Mouse (Mus musculus): ENCODE results near the gene Erg28. TPM values are rescaled to one million over a fixed set of nuclear protein-coding genes. Genes with fewer than 3 reads are reported as not detected.

Erg28 gene
- polyA plus RNA-seq, 1 experiment from 2014 or later: 94.5 TPM

- H3K27me3 ChIP-seq (ENCODE audit: control insufficient read depth, insufficient read depth, low read length): no peaks in the 10 kb centered on the region
- H3K4me1 ChIP-seq (ENCODE audit: control insufficient read depth, insufficient read depth, low read length): no peaks in the 10 kb centered on the region
- no peaks in the 10 kb centered on the region for H3K9me3 ChIP-seq (replicated peaks; ENCODE audit: control insufficient read depth, low read length)
- no peak overlapping the region for H3K27ac ChIP-seq (ENCODE audit: low read depth, low read length)
- ATAC-seq (replicated peaks; ENCODE audit: insufficient number of reproducible peaks, low FRiP score, low TSS enrichment): no peak
- H3K36me3 ChIP-seq (ENCODE audit: control insufficient read depth, insufficient read depth, low read length): no peaks in the 10 kb centered on the region
- no peak overlapping the region for H3K4me3 ChIP-seq (ENCODE audit: low read depth, low read length)
- 87% methylated on average over 5 of the region's 5 CpGs for WGBS (ENCODE audit: insufficient replicate concordance)
- no peak overlapping the region for H3K9ac ChIP-seq (ENCODE audit: low read depth, low read length)
- no peak overlapping the region for H3K4me2 ChIP-seq
Measured at GRCm38 (mm10) chr12:85779707-85780106, 44.6 kb downstream of the Erg28 start.

GRCm38 (mm10) chr12:85778962-85779361 lies 45.4 kb downstream of the Erg28 start:
- WGBS (ENCODE audit: insufficient replicate concordance): 61% methylated on average over 3 of the region's 3 CpGs

DNA sequence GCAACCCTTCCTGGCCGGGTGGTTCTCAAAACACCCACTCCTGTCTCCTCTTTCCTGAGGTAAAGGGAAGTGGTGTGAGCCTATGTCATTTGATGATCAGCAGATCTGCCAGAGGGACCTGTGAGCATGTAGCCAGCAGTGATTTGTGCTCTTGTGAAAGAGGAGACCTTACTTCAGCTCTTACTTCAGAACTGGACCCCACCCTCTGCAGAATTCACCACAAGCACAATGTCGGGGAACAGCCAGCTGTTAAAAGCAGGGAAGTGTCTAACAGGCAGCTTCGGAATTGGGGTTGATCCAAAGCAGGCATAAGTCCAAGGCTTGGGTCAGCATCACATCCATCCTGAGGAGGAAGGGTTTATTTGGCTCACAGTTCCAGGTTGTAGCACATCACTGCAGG lies 53.0 kb downstream of the Erg28 start:
- ATAC-seq (replicated peaks; ENCODE audit: insufficient number of reproducible peaks, low FRiP score, low TSS enrichment): no peak
- no peaks in the 10 kb centered on the region for H3K27me3 ChIP-seq (ENCODE audit: control insufficient read depth, insufficient read depth, low read length)
- H3K4me1 ChIP-seq (ENCODE audit: control insufficient read depth, insufficient read depth, low read length): no peaks in the 10 kb centered on the region; the same call in 1 of the 2 replicates
- no peak overlapping the region for H3K4me2 ChIP-seq
- H3K4me3 ChIP-seq (ENCODE audit: low read depth, low read length): no peak overlapping the region
- 68% methylated on average over 3 of the region's 3 CpGs for WGBS (ENCODE audit: insufficient replicate concordance)
- H3K9ac ChIP-seq (ENCODE audit: low read depth, low read length): no peak overlapping the region
- H3K36me3 ChIP-seq (ENCODE audit: control insufficient read depth, insufficient read depth, low read length): no peaks in the 10 kb centered on the region
- no peaks in the 10 kb centered on the region for H3K9me3 ChIP-seq (replicated peaks; ENCODE audit: control insufficient read depth, low read length)
- no peak overlapping the region for H3K27ac ChIP-seq (ENCODE audit: low read depth, low read length)

More at GRCm38 (mm10) chr12:85778962-85779361, 45.4 kb downstream of the Erg28 start:
- ATAC-seq (replicated peaks; ENCODE audit: insufficient number of reproducible peaks, low FRiP score, low TSS enrichment): no peak
- Histone ChIP-seq H3K9ac (ENCODE audit: low read depth, low read length) (no peak overlapping the region), H3K36me3 (ENCODE audit: control insufficient read depth, insufficient read depth, low read length) (no peaks in the 10 kb centered on the region), H3K4me1 (ENCODE audit: control insufficient read depth, insufficient read depth, low read length) (no peaks in the 10 kb centered on the region), H3K4me3 (ENCODE audit: low read depth, low read length) (no peak overlapping the region), H3K4me2 (no peak overlapping the region), H3K27me3 (ENCODE audit: control insufficient read depth, insufficient read depth, low read length) (no peaks in the 10 kb centered on the region), H3K9me3 (replicated peaks; ENCODE audit: control insufficient read depth, low read length) (no peaks in the 10 kb centered on the region), H3K27ac (ENCODE audit: low read depth, low read length) (no peak overlapping the region)

GRCm38 (mm10) chr12:85767750-85768149 lies 56.6 kb downstream of the Erg28 start:
- H3K4me2 ChIP-seq: no peak overlapping the region
- no peaks in the 10 kb centered on the region for H3K9me3 ChIP-seq (replicated peaks; ENCODE audit: control insufficient read depth, low read length)
- ATAC-seq (replicated peaks; ENCODE audit: insufficient number of reproducible peaks, low FRiP score, low TSS enrichment): no peak
- H3K36me3 ChIP-seq (ENCODE audit: control insufficient read depth, insufficient read depth, low read length): no peaks in the 10 kb centered on the region
- peaks cover 3% of the 10 kb centered on the region for H3K4me1 ChIP-seq (ENCODE audit: control insufficient read depth, insufficient read depth, low read length)
- 48% methylated on average over 4 of the region's 4 CpGs for WGBS (ENCODE audit: insufficient replicate concordance)
- H3K9ac ChIP-seq (ENCODE audit: low read depth, low read length): no peak overlapping the region
- no peaks in the 10 kb centered on the region for H3K27me3 ChIP-seq (ENCODE audit: control insufficient read depth, insufficient read depth, low read length)
- H3K27ac ChIP-seq (ENCODE audit: low read depth, low read length): no peak overlapping the region
- no peak overlapping the region for H3K4me3 ChIP-seq (ENCODE audit: low read depth, low read length)

DNA sequence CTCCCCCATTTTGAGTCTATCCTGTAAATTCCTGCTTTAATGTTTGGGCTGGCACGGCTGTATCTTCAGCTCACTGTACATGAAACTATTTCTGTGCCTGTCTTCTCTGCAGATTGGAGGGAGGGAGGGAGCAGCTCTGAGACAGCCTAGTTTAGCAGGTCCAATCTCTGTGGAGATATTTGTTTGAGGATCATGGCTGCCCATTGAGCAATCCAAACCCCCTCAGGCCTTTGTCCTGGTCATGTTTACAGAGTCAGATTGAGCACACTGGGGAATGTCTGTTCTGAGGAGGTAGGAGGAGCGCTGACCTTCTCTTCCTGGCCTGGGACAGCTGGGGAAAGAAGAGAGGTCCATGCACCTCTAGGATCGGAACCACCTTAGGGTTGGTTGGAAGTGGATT lies 58.1 kb downstream of the Erg28 start:
- Histone ChIP-seq H3K9me3 (replicated peaks; ENCODE audit: control insufficient read depth, low read length) (no peaks in the 10 kb centered on the region), H3K4me3 (ENCODE audit: low read depth, low read length) (no peak overlapping the region), H3K4me1 (ENCODE audit: control insufficient read depth, insufficient read depth, low read length) (peaks cover 9% of the 10 kb centered on the region), H3K9ac (ENCODE audit: low read depth, low read length) (no peak overlapping the region), H3K27ac (ENCODE audit: low read depth, low read length) (no peak overlapping the region), H3K36me3 (ENCODE audit: control insufficient read depth, insufficient read depth, low read length) (no peaks in the 10 kb centered on the region), H3K4me2 (no peak overlapping the region), H3K27me3 (ENCODE audit: control insufficient read depth, insufficient read depth, low read length) (no peaks in the 10 kb centered on the region)
- ATAC-seq (replicated peaks; ENCODE audit: insufficient number of reproducible peaks, low FRiP score, low TSS enrichment): no peak
- 78% methylated on average over 3 of the region's 3 CpGs for WGBS (ENCODE audit: insufficient replicate concordance)

Other genes starting within 250 kb of the Erg28 start
- 0.49 and 0.62 TPM in 2 replicates for gene Jdp2, start 225.5 kb downstream of the Erg28 start, polyA plus RNA-seq (2014; fragmentation: Nextera tagmentation; extraction: Ambion mirVana)
- gene Batf, start 137.9 kb downstream of the Erg28 start, polyA plus RNA-seq (2014; fragmentation: Nextera tagmentation; extraction: Ambion mirVana): 4.5 and 6.7 TPM in 2 replicates
- gene Flvcr2, start 78.0 kb downstream of the Erg28 start, polyA plus RNA-seq (2014; fragmentation: Nextera tagmentation; extraction: Ambion mirVana): 5.8 and 6.9 TPM in 2 replicates
- gene Ttll5, start 109 bp upstream of the Erg28 start, polyA plus RNA-seq (2014; fragmentation: Nextera tagmentation; extraction: Ambion mirVana): 12.6 and 16.2 TPM in 2 replicates

All from heart, embryonic 11.5 days (tissue).